Mouse (Mus musculus) embryo, embryonic 11.5 days (tissue): ENCODE results near the gene 0610030E20Rik.

Experiments used
- DNase-seq: peaks from one replicate; pipeline ENCODE4 v3.0.0-alpha.2; 2012; ENCODE audit warnings: low read depth, low spot score

The 0610030E20Rik gene

GRCm38 (mm10) chr6:72347166-72347941, at the start of gene 0610030E20Rik:
0610030E20Rik (plus strand) TSS chr6:72347317.
- peak; percentile 51 for DNase-seq

GRCm38 (mm10) chr6:72297825-72298224, 49.3 kb upstream of the 0610030E20Rik start:
- no peak for DNase-seq

GRCm38 (mm10) chr6:72302349-72302925, 44.7 kb upstream of the 0610030E20Rik start:
- DNase-seq = no peak

GRCm38 (mm10) chr6:72303510-72303909, 43.6 kb upstream of the 0610030E20Rik start:
- DNase-seq = no peak

GRCm38 (mm10) chr6:72312198-72312597, 34.9 kb upstream of the 0610030E20Rik start:
- no peak for DNase-seq

- DNase-seq = no peak
Measured at GRCm38 (mm10) chr6:72313124-72313867, 33.8 kb upstream of the 0610030E20Rik start.

GRCm38 (mm10) chr6:72315384-72315783, 31.7 kb upstream of the 0610030E20Rik start:
- DNase-seq = no peak

- DNase-seq = no peak
Measured at GRCm38 (mm10) chr6:72316044-72316443, 31.1 kb upstream of the 0610030E20Rik start.

- no peak for DNase-seq
Measured at GRCm38 (mm10) chr6:72318440-72318839, 28.7 kb upstream of the 0610030E20Rik start.

GRCm38 (mm10) chr6:72319019-72319418, 28.1 kb upstream of the 0610030E20Rik start:
- peak; percentile 7 for DNase-seq

GRCm38 (mm10) chr6:72322936-72323335, 24.2 kb upstream of the 0610030E20Rik start:
- no peak for DNase-seq

GRCm38 (mm10) chr6:72323786-72324508, 23.2 kb upstream of the 0610030E20Rik start:
- no peak for DNase-seq

- no peak for DNase-seq
Measured at GRCm38 (mm10) chr6:72326274-72326673, 20.8 kb upstream of the 0610030E20Rik start.

- no peak for DNase-seq
Measured at GRCm38 (mm10) chr6:72329019-72329418, 18.1 kb upstream of the 0610030E20Rik start.

- no peak for DNase-seq
Measured at GRCm38 (mm10) chr6:72330133-72330532, 17.0 kb upstream of the 0610030E20Rik start.

GRCm38 (mm10) chr6:72333111-72333510, 14.0 kb upstream of the 0610030E20Rik start:
- DNase-seq = no peak

GRCm38 (mm10) chr6:72340481-72340880, 6.6 kb upstream of the 0610030E20Rik start:
- DNase-seq = no peak

- DNase-seq = no peak
Measured at GRCm38 (mm10) chr6:72344396-72345073, 2.6 kb upstream of the 0610030E20Rik start.

GRCm38 (mm10) chr6:72345074-72345567, 2.0 kb upstream of the 0610030E20Rik start, which contains the start of gene Usp39:
Usp39 (minus strand) TSS chr6:72345184.
- peak; percentile 83 for DNase-seq

GRCm38 (mm10) chr6:72345633-72346032, 1.5 kb upstream of the 0610030E20Rik start:
- no peak for DNase-seq

GRCm38 (mm10) chr6:72346261-72346660, 856 bp upstream of the 0610030E20Rik start:
- DNase-seq = no peak
